Comparison of ENCODE assay signal across 8 mouse cellular contexts in the genomic region with DNA sequence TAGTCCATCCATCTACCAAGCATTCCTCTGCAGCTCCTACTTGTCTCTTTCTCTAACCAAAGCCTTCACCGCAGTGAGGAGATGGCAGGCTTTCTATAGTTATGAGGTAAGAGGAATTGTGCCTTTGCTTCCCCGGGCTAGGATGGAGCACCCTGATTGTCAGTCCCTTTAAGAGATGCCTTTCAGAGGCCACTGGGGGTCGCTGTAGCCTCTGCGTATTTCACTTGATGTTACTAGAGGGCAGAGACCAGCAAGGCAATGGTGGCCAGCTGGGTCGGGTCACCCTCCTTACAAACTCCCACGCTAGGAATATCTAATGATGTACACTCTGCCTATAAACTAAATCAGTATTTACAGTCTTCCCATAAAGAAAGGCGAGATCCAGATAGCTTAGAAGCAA. TPM values are rescaled to one million over a fixed set of nuclear protein-coding genes. Genes with fewer than 3 reads are reported as not detected.
DNase-seq lines count a peak whose midpoint lies in the region; ATAC-seq and TF ChIP-seq lines count a peak whose summit lies in the region.

No protein-coding gene starts in this region.

- peak; percentile 59 for TF ChIP-seq CTCF in hindbrain, postnatal 0 days (IDR thresholded peaks at IDR 0.05; ENCODE audit: low read depth)
- peak; percentile 75 to 91 (median 83) for TF ChIP-seq CTCF in MEL (IDR thresholded peaks at IDR 0.05 in 2 of 3, conservative IDR thresholded peaks at IDR 0.05 in 1 of 3; ENCODE audit: control insufficient read depth in 1 of 3, insufficient read depth in 1 of 3, low read depth in 2 of 3, low read length in 3 of 3, poor library complexity in 1 of 3, severe bottlenecking in 1 of 3)
- TF ChIP-seq CTCF in midbrain, postnatal 0 days (IDR thresholded peaks at IDR 0.05), result peak; percentile 54

- H3K9ac ChIP-seq in hindbrain, postnatal 0 days (replicated peaks; ENCODE audit: low read length), result no peak overlapping the region
- no peak overlapping the region for H3K9ac ChIP-seq in hindbrain, embryonic 16.5 days (ENCODE audit: low read depth, low read length)
- peak overlapping the region; percentile 17; the same call in 1 of the 2 replicates for H3K9ac ChIP-seq in MEL (ENCODE audit: control insufficient read depth, low read depth, low read length, poor library complexity, severe bottlenecking)
- no peak overlapping the region for H3K9ac ChIP-seq in midbrain, postnatal 0 days (replicated peaks; ENCODE audit: low read length, poor library complexity, severe bottlenecking)

- no peaks in the 10 kb centered on the region for H3K36me3 ChIP-seq in hindbrain, postnatal 0 days (ENCODE audit: insufficient read depth, low read length)
- no peaks in the 10 kb centered on the region for H3K36me3 ChIP-seq in hindbrain, embryonic 16.5 days (ENCODE audit: control insufficient read depth, insufficient read depth, low read length)
- no peaks in the 10 kb centered on the region for H3K36me3 ChIP-seq in MEL (ENCODE audit: control insufficient read depth in 1 of 2, insufficient read depth in 2 of 2, low read length in 2 of 2)
- H3K36me3 ChIP-seq in midbrain, postnatal 0 days (ENCODE audit: insufficient read depth, low read length), result no peaks in the 10 kb centered on the region

- H3K9me3 ChIP-seq in hindbrain, postnatal 0 days (ENCODE audit: low read length), result no peaks in the 10 kb centered on the region
- H3K9me3 ChIP-seq in hindbrain, embryonic 16.5 days (ENCODE audit: control insufficient read depth, low read length), result no peaks in the 10 kb centered on the region
- H3K9me3 ChIP-seq in MEL (replicated peaks; ENCODE audit: insufficient read depth, low read length), result no peaks in the 10 kb centered on the region
- no peaks in the 10 kb centered on the region for H3K9me3 ChIP-seq in midbrain, postnatal 0 days (ENCODE audit: low read length)

- no peak for TF ChIP-seq EP300 in MEL (IDR thresholded peaks at IDR 0.05; ENCODE audit: low read depth in 1 of 2, low read length in 2 of 2)

- no peaks in the 10 kb centered on the region for H3K79me2 ChIP-seq in MEL (ENCODE audit: control insufficient read depth, insufficient read depth, low read length, poor library complexity)

- 68% methylated on average over 7 of the region's 7 CpGs for WGBS in hindbrain, postnatal 0 days
- 67% methylated on average over 7 of the region's 7 CpGs for WGBS in hindbrain, embryonic 16.5 days
- WGBS in midbrain, postnatal 0 days, result 62% methylated on average over 7 of the region's 7 CpGs

- TF ChIP-seq RAD21 in MEL (IDR thresholded peaks at IDR 0.05; ENCODE audit: low read depth, low read length), result peak; percentile 94

- peak; percentile 56 for DNase-seq in hindbrain, postnatal 0 days (ENCODE audit: low spot score)
- peak; percentile 86 for DNase-seq in MEL (ENCODE audit: low read depth, low spot score)
- peak; percentile 38 for DNase-seq in c-Kit-positive CD71-negative TER-119-negative erythroid progenitor cells, embryonic 14.5 days (ENCODE audit: low read depth)
- peak; percentile 49 to 88 for DNase-seq in kidney, postnatal 36 days
- DNase-seq in midbrain, postnatal 0 days (ENCODE audit: low spot score), result peak; percentile 52
- DNase-seq in left cerebral cortex, adult 9 months (ENCODE audit: low spot score in 2 of 2), result no peak
- no peak for DNase-seq in layer of hippocampus, adult 18-20 months (ENCODE audit: low spot score in 2 of 2)

- H3K4me3 ChIP-seq in hindbrain, postnatal 0 days (ENCODE audit: low read length), result no peak overlapping the region
- no peak overlapping the region for H3K4me3 ChIP-seq in hindbrain, embryonic 16.5 days (ENCODE audit: low read length)
- peak overlapping the region; percentile 27 to 42; a peak in 3 of 4 replicates for H3K4me3 ChIP-seq in MEL (ENCODE audit: control insufficient read depth in 1 of 2, insufficient read depth in 1 of 2, low read depth in 2 of 2, low read length in 2 of 2)
- H3K4me3 ChIP-seq in midbrain, postnatal 0 days (ENCODE audit: low read depth, low read length), result no peak overlapping the region

- H3K4me1 ChIP-seq in hindbrain, postnatal 0 days (ENCODE audit: insufficient read depth, low read length), result no peaks in the 10 kb centered on the region
- H3K4me1 ChIP-seq in hindbrain, embryonic 16.5 days (ENCODE audit: control insufficient read depth, insufficient read depth, low read depth, low read length), result no peaks in the 10 kb centered on the region; the same call in 1 of the 2 replicates
- H3K4me1 ChIP-seq in MEL (ENCODE audit: control insufficient read depth in 1 of 2, insufficient read depth in 2 of 2, low read length in 2 of 2), result no peaks in the 10 kb centered on the region; a peak in 1 of 4 replicates
- H3K4me1 ChIP-seq in midbrain, postnatal 0 days (ENCODE audit: insufficient read depth, low read length), result no peaks in the 10 kb centered on the region

- H3K27me3 ChIP-seq in hindbrain, postnatal 0 days (ENCODE audit: insufficient read depth, low read length), result no peaks in the 10 kb centered on the region
- H3K27me3 ChIP-seq in hindbrain, embryonic 16.5 days (replicated peaks; ENCODE audit: control insufficient read depth, insufficient read depth, low read length), result no peaks in the 10 kb centered on the region
- no peaks in the 10 kb centered on the region for H3K27me3 ChIP-seq in MEL (ENCODE audit: control insufficient read depth in 1 of 2, insufficient read depth in 2 of 2, low read length in 2 of 2)
- H3K27me3 ChIP-seq in midbrain, postnatal 0 days (ENCODE audit: insufficient read depth, low read length), result no peaks in the 10 kb centered on the region

- no peak for ATAC-seq in hindbrain, postnatal 0 days
- no peak for ATAC-seq in hindbrain, embryonic 16.5 days
- no peak for ATAC-seq in midbrain, postnatal 0 days (ENCODE audit: low FRiP score)

- no peak overlapping the region for H3K4me2 ChIP-seq in hindbrain, postnatal 0 days (ENCODE audit: low read depth, low read length)
- H3K4me2 ChIP-seq in hindbrain, embryonic 16.5 days (ENCODE audit: low read length), result no peak overlapping the region
- H3K4me2 ChIP-seq in midbrain, postnatal 0 days (ENCODE audit: low read depth, low read length, poor library complexity, severe bottlenecking), result no peak overlapping the region

- TF ChIP-seq POLR2A in MEL (IDR thresholded peaks at IDR 0.05; ENCODE audit: control insufficient read depth in 1 of 2, insufficient read depth in 1 of 2, low read depth in 1 of 2, low read length in 2 of 2, poor library complexity in 1 of 2), result no peak

- H3K27ac ChIP-seq in hindbrain, postnatal 0 days, result no peak overlapping the region
- no peak overlapping the region for H3K27ac ChIP-seq in hindbrain, embryonic 16.5 days (ENCODE audit: low read depth, low read length)
- H3K27ac ChIP-seq in MEL (ENCODE audit: control insufficient read depth, low read depth, low read length), result no peak overlapping the region
- H3K27ac ChIP-seq in midbrain, postnatal 0 days (ENCODE audit: low read depth, low read length), result no peak overlapping the region

TF ChIP-seq in MEL, 35 proteins besides CTCF, POLR2A, EP300 and RAD21 (continues in another document):
- 0 out of 2 replicates have a peak, but pooled peaks have one; percentile 46 for TF ChIP-seq SIN3A (IDR thresholded peaks at IDR 0.05; ENCODE audit: low read length)
- no peak for TF ChIP-seq JUND (IDR thresholded peaks at IDR 0.05; ENCODE audit: low read depth, low read length)
- no peak for TF ChIP-seq USF2 (IDR thresholded peaks at IDR 0.05; ENCODE audit: borderline replicate concordance in 1 of 2, insufficient read depth in 1 of 2, low read depth in 1 of 2, low read length in 2 of 2)
- TF ChIP-seq SMC3 (IDR thresholded peaks at IDR 0.05; ENCODE audit: low read depth, low read length), result peak; percentile 96
- TF ChIP-seq ETS1 (IDR thresholded peaks at IDR 0.05; ENCODE audit: low read depth, low read length), result no peak
- TF ChIP-seq ZNF384 (IDR thresholded peaks at IDR 0.05; ENCODE audit: low read depth, low read length), result no peak
- no peak for TF ChIP-seq ZKSCAN1 (IDR thresholded peaks at IDR 0.05; ENCODE audit: low read depth, low read length)
- no peak for TF ChIP-seq MAFK (IDR thresholded peaks at IDR 0.05; ENCODE audit: borderline replicate concordance, low read depth, low read length)
- no peak for TF ChIP-seq GABPA (IDR thresholded peaks at IDR 0.05; ENCODE audit: low read depth, low read length)
- no peak for TF ChIP-seq E2F4 (IDR thresholded peaks at IDR 0.05; ENCODE audit: borderline replicate concordance, low read depth, low read length)
- 0 out of 2 replicates have a peak, but pooled peaks have one; percentile 28 for TF ChIP-seq BHLHE40 (IDR thresholded peaks at IDR 0.05; ENCODE audit: borderline replicate concordance, low read depth, low read length)
- 0 out of 2 replicates have a peak, but pooled peaks have one; percentile 21 for TF ChIP-seq TCF12 (IDR thresholded peaks at IDR 0.05; ENCODE audit: low read depth, low read length)
- TF ChIP-seq MYC (IDR thresholded peaks at IDR 0.05; ENCODE audit: low read depth, low read length), result peak; percentile 45; the same call in 1 of the 2 replicates
- TF ChIP-seq CHD1 (IDR thresholded peaks at IDR 0.05; ENCODE audit: low read depth, low read length), result no peak
- TF ChIP-seq TAL1 (IDR thresholded peaks at IDR 0.05; ENCODE audit: low read length), result no peak
- no peak for TF ChIP-seq HCFC1 (IDR thresholded peaks at IDR 0.05; ENCODE audit: low read depth, low read length)
- no peak for TF ChIP-seq CHD2 (IDR thresholded peaks at IDR 0.05; ENCODE audit: low read length)
- TF ChIP-seq NRF1 (IDR thresholded peaks at IDR 0.05; ENCODE audit: insufficient read depth, low read depth, low read length, poor library complexity, severe bottlenecking), result no peak
- TF ChIP-seq GATA1 (IDR thresholded peaks at IDR 0.05; ENCODE audit: low read depth, low read length), result no peak
- no peak for TF ChIP-seq TBP (IDR thresholded peaks at IDR 0.05; ENCODE audit: low read depth, low read length)
- no peak for TF ChIP-seq POLR2AphosphoS5 (IDR thresholded peaks at IDR 0.05; ENCODE audit: borderline replicate concordance, low read depth, low read length)
- TF ChIP-seq MXI1 (IDR thresholded peaks at IDR 0.05; ENCODE audit: low read depth, low read length), result no peak
- TF ChIP-seq MYB (IDR thresholded peaks at IDR 0.05; ENCODE audit: low read depth, low read length), result no peak
- TF ChIP-seq USF1 (IDR thresholded peaks at IDR 0.05; ENCODE audit: low read depth, low read length), result no peak

RNA-seq across cellular contexts. Expression of gene Mlip, which starts 54.1 kb away (rescaled TPM):
- total RNA-seq in hindbrain, postnatal 0 days (2014; rRNA removed), result 1.3 and 2.5 TPM in 2 replicates
- 2.1 and 3.3 TPM in 2 replicates for polyA plus RNA-seq in hindbrain, postnatal 0 days (2015; fragmentation: Nextera tagmentation; extraction: Ambion mirVana)
- 2.2 and 2.4 TPM in 2 replicates for polyA plus RNA-seq in hindbrain, embryonic 16.5 days (2015; fragmentation: Nextera tagmentation; extraction: Ambion mirVana)
- 0.04 TPM in 1 of 2 replicates, not detected in the other for total RNA-seq in MEL (2012; rRNA removed)
- not detected for polyA plus RNA-seq in MEL (2012; ENCODE audit: insufficient read depth in 1 of 2, insufficient read length in 2 of 2, low read depth in 1 of 2, low replicate concordance in 2 of 2, missing spikeins in 1 of 2)
- 0.60 and 3.6 TPM in 2 replicates for total RNA-seq in midbrain, postnatal 0 days (2014; rRNA removed)
- polyA plus RNA-seq in midbrain, postnatal 0 days (2015; fragmentation: Nextera tagmentation; extraction: Ambion mirVana), result 1.8 and 1.9 TPM in 2 replicates
- total RNA-seq in layer of hippocampus, adult 18-20 months (2021), result 10 to 100 TPM; 47.7 to 51.7 TPM

Comparison
In these comparisons a context has a peak if more than half of its experiments do, and no peak if none do; other contexts are left out.
1. DNase-seq: peak in hindbrain, postnatal 0 days (single experiment), MEL (single experiment), c-Kit-positive CD71-negative TER-119-negative erythroid progenitor cells, embryonic 14.5 days (single experiment), kidney, postnatal 36 days (2 of 2) and midbrain, postnatal 0 days (single experiment); none in left cerebral cortex, adult 9 months (0 of 2) and layer of hippocampus, adult 18-20 months (0 of 2).
2. H3K4me3 ChIP-seq: peak in MEL (2 of 2); none in hindbrain, postnatal 0 days (single experiment), hindbrain, embryonic 16.5 days (single experiment) and midbrain, postnatal 0 days (single experiment).
3. RNA of gene Mlip, which starts 54.1 kb away (total RNA-seq): 47.7 to 51.7 TPM in layer of hippocampus, adult 18-20 months; 1.3 to 2.5 TPM in hindbrain, postnatal 0 days, 0.60 to 3.6 TPM in midbrain, postnatal 0 days and 0.04 TPM in MEL; every median in the first group is over 10 times any median in the second.
4. Peak in every context shown above with its lines, with median percentiles within 50 percentile points of each other: CTCF ChIP-seq.